Mouse (Mus musculus) frontal cortex, postnatal 25 days (tissue): ENCODE measurements around the gene Rtp3.

Experiments used
- DNase-seq, 2 experiments: peaks; one replicate each; pipeline ENCODE4 v3.0.0; 2022; ENCODE audit warnings: low spot score in 2 of 2

Rtp3 gene

GRCm38 (mm10) chr9:110990204-110990603 is at the start of gene Rtp3:
Gene Rtp3, minus strand, starts transcription at chr9:110990583.
- no peak for DNase-seq

GRCm38 (mm10) chr9:111039966-111040365 is 49.6 kb upstream of the Rtp3 start:
- DNase-seq = no peak

- DNase-seq = no peak
These were observed 43.3 kb upstream of the Rtp3 start for GRCm38 (mm10) chr9:111033717-111034116.

GRCm38 (mm10) chr9:111026791-111027190 is 36.4 kb upstream of the Rtp3 start:
- DNase-seq = no peak

GRCm38 (mm10) chr9:111019022-111019421 is 28.6 kb upstream of the Rtp3 start, which contains the start of gene Ltf:
Gene Ltf, plus strand, starts transcription at chr9:111019271.
- no peak for DNase-seq

- DNase-seq = no peak
These were observed 25.3 kb upstream of the Rtp3 start for GRCm38 (mm10) chr9:111015658-111016057.

- DNase-seq = no peak
These were observed 21.7 kb upstream of the Rtp3 start for GRCm38 (mm10) chr9:111012041-111012440.

GRCm38 (mm10) chr9:111011550-111011949 is 21.2 kb upstream of the Rtp3 start:
- DNase-seq = no peak

- DNase-seq = no peak
These were observed 19.4 kb upstream of the Rtp3 start for GRCm38 (mm10) chr9:111009763-111010162.

GRCm38 (mm10) chr9:111006544-111006943 is 16.2 kb upstream of the Rtp3 start:
- no peak for DNase-seq

- DNase-seq = no peak
These were observed 12.9 kb upstream of the Rtp3 start for GRCm38 (mm10) chr9:111003279-111003678.

GRCm38 (mm10) chr9:111001621-111002020 is 11.2 kb upstream of the Rtp3 start:
- no peak for DNase-seq

- DNase-seq = no peak
These were observed 9.5 kb upstream of the Rtp3 start for GRCm38 (mm10) chr9:110999856-111000255.

GRCm38 (mm10) chr9:110999056-110999455 is 8.7 kb upstream of the Rtp3 start:
- DNase-seq = no peak

GRCm38 (mm10) chr9:110997245-110997644 is 6.9 kb upstream of the Rtp3 start:
- DNase-seq = peak; percentile 39 to 67

- peak; percentile 29 to 50 for DNase-seq
These were observed 4.4 kb upstream of the Rtp3 start for GRCm38 (mm10) chr9:110994716-110995172.

GRCm38 (mm10) chr9:110993281-110993709 is 2.9 kb upstream of the Rtp3 start:
- DNase-seq = no peak

GRCm38 (mm10) chr9:110989543-110989942 is 840 bp downstream of the Rtp3 start:
- DNase-seq = no peak

- DNase-seq = no peak
These were observed 1.2 kb downstream of the Rtp3 start for GRCm38 (mm10) chr9:110989141-110989540.

- no peak for DNase-seq
These were observed 2.3 kb downstream of the Rtp3 start for GRCm38 (mm10) chr9:110988078-110988477.

- DNase-seq = no peak
These were observed 3.1 kb downstream of the Rtp3 start for GRCm38 (mm10) chr9:110987331-110987730.

- DNase-seq = no peak
These were observed 4.4 kb downstream of the Rtp3 start for GRCm38 (mm10) chr9:110985951-110986350.

- DNase-seq = no peak
These were observed 4.8 kb downstream of the Rtp3 start for GRCm38 (mm10) chr9:110985541-110985940.

- no peak for DNase-seq
These were observed 6.3 kb downstream of the Rtp3 start for GRCm38 (mm10) chr9:110984096-110984495.
